Mouse (Mus musculus) intestine, postnatal 0 days (tissue): ENCODE measurements around the gene Ppp1r9b. TPM values are rescaled to one million over a fixed set of nuclear protein-coding genes. Genes with fewer than 3 reads are reported as not detected.

Source experiments
- ATAC-seq: fragments of 200-750 bp; cut with Nextera tagmentation; 2 replicates; pipeline ENCODE4 v1.8.0; 2017; ENCODE audit warnings: mild to moderate bottlenecking, moderate TSS enrichment, moderate library complexity
- H3K27ac ChIP-seq: fragments of 300-500 bp; sonication (generic); 2 replicates; pipeline ENCODE4 v1.5.1; 2014; ENCODE audit warnings: mild to moderate bottlenecking, low read depth, low read length, moderate library complexity
- H3K27me3 ChIP-seq: fragments of 300-500 bp; sonication (generic); replicated peaks from 2 replicates; pipeline ENCODE4 v1.6.1; 2014; ENCODE audit warnings: low read length, mixed read lengths; ENCODE audit not compliant: control insufficient read depth, insufficient read depth
- H3K36me3 ChIP-seq: fragments of 300-500 bp; sonication (generic); 2 replicates; pipeline ENCODE4 v1.6.1; 2014; ENCODE audit warnings: mild to moderate bottlenecking, moderate library complexity; ENCODE audit not compliant: control insufficient read depth, insufficient read depth
- H3K4me1 ChIP-seq: fragments of 300-500 bp; sonication (generic); replicated peaks from 2 replicates; pipeline ENCODE4 v1.6.1; 2014; ENCODE audit warnings: antibody characterized with exemption, low read length, mixed read lengths; ENCODE audit not compliant: control insufficient read depth, insufficient read depth
- H3K4me2 ChIP-seq: fragments of 300-500 bp; sonication (generic); replicated peaks from 2 replicates; pipeline ENCODE4 v1.6.1; 2014; ENCODE audit warnings: low read depth, mild to moderate bottlenecking, moderate library complexity
- H3K4me3 ChIP-seq: fragments of 300-500 bp; sonication (generic); 2 replicates; pipeline ENCODE4 v1.5.1; 2014; ENCODE audit warnings: low read depth, low read length
- H3K9ac ChIP-seq: fragments of 300-500 bp; sonication (generic); 2 replicates; pipeline ENCODE4 v1.6.1; 2014; ENCODE audit warnings: mild to moderate bottlenecking, low read depth, low read length
- H3K9me3 ChIP-seq: fragments of 300-500 bp; sonication (generic); 2 replicates; pipeline ENCODE4 v1.6.1; 2016; ENCODE audit warnings: mixed run types; ENCODE audit not compliant: control insufficient read depth
- CTCF ChIP-seq: sonication (generic); IDR thresholded peaks from 2 replicates; pipeline ENCODE4 v1.5.1; 2016; ENCODE audit warnings: low read depth, mild to moderate bottlenecking, control low read depth, antibody characterized with exemption, moderate library complexity
- WGBS: fragments of 180-500 bp; shearing (Covaris S2); extraction: QIAGEN DNeasy Blood & Tissue Kit; methylation state at CpG from one replicate; pipeline ENCODE4 v1.1.7; 2014; 5-methylcytosine and 5-hydroxymethylcytosine counted together
- polyA plus RNA-seq: library from polyadenylated mRNA; unstranded; fragments of >200 nt; fragmentation: Nextera tagmentation; extraction: Ambion mirVana; gene quantifications from 2 replicates; pipeline ENCODE4 v1.2.1, GENCODE M21; 2015

The Ppp1r9b gene
- polyA plus RNA-seq, 1 experiment from 2014 or later: 6.3 TPM

GRCm38 (mm10) chr11:95043060-95043459 is 52.2 kb downstream of the Ppp1r9b start:
- no peak for TF ChIP-seq CTCF
- no peak for ATAC-seq
- no peak overlapping the region for H3K9ac ChIP-seq
- H3K4me3 ChIP-seq: no peak overlapping the region
- 92% methylated on average over 4 of the region's 4 CpGs for WGBS
- H3K27me3 ChIP-seq: no peaks in the 10 kb centered on the region
- H3K9me3 ChIP-seq: no peaks in the 10 kb centered on the region
- H3K27ac ChIP-seq: no peak overlapping the region
- peaks cover 6% of the 10 kb centered on the region for H3K4me1 ChIP-seq
- no peak overlapping the region for H3K4me2 ChIP-seq
- H3K36me3 ChIP-seq: peaks cover 26% of the 10 kb centered on the region

GRCm38 (mm10) chr11:95043608-95044007 is 52.8 kb downstream of the Ppp1r9b start:
- H3K4me3 ChIP-seq: no peak overlapping the region
- TF ChIP-seq CTCF: no peak
- H3K27me3 ChIP-seq: no peaks in the 10 kb centered on the region
- WGBS: 61% methylated on average over 7 of the region's 7 CpGs
- H3K9ac ChIP-seq: no peak overlapping the region
- H3K9me3 ChIP-seq: no peaks in the 10 kb centered on the region
- H3K27ac ChIP-seq: no peak overlapping the region
- H3K36me3 ChIP-seq: peaks cover 26% of the 10 kb centered on the region
- no peak for ATAC-seq
- H3K4me2 ChIP-seq: no peak overlapping the region
- peaks cover 6% of the 10 kb centered on the region for H3K4me1 ChIP-seq

GRCm38 (mm10) chr11:95044185-95044870 is 53.5 kb downstream of the Ppp1r9b start:
- WGBS: 68% methylated on average over 13 of the region's 13 CpGs
- no peak overlapping the region for H3K4me3 ChIP-seq
- H3K36me3 ChIP-seq: peaks cover 31% of the 10 kb centered on the region
- no peak for TF ChIP-seq CTCF
- no peak overlapping the region for H3K9ac ChIP-seq
- H3K27ac ChIP-seq: no peak overlapping the region
- H3K27me3 ChIP-seq: no peaks in the 10 kb centered on the region
- peaks cover 6% of the 10 kb centered on the region for H3K4me1 ChIP-seq
- H3K9me3 ChIP-seq: no peaks in the 10 kb centered on the region
- H3K4me2 ChIP-seq: no peak overlapping the region
- ATAC-seq: no peak

GRCm38 (mm10) chr11:95046980-95047680 is 56.3 kb downstream of the Ppp1r9b start:
- no peaks in the 10 kb centered on the region for H3K9me3 ChIP-seq
- H3K27ac ChIP-seq: no peak overlapping the region
- H3K4me1 ChIP-seq: no peaks in the 10 kb centered on the region
- H3K4me3 ChIP-seq: no peak overlapping the region
- ATAC-seq: no peak
- no peak overlapping the region for H3K4me2 ChIP-seq
- 59% methylated on average over 9 of the region's 9 CpGs for WGBS
- H3K27me3 ChIP-seq: no peaks in the 10 kb centered on the region
- H3K36me3 ChIP-seq: peaks cover 57% of the 10 kb centered on the region
- peak; percentile 93 for TF ChIP-seq CTCF
- no peak overlapping the region for H3K9ac ChIP-seq

- Histone ChIP-seq H3K4me2 (no peak overlapping the region), H3K9me3 (no peaks in the 10 kb centered on the region), H3K4me1 (no peaks in the 10 kb centered on the region), H3K27ac (no peak overlapping the region), H3K9ac (no peak overlapping the region), H3K27me3 (no peaks in the 10 kb centered on the region), H3K4me3 (no peak overlapping the region), H3K36me3 (peaks cover 88% of the 10 kb centered on the region)
- no peak for TF ChIP-seq CTCF
- WGBS: 80% methylated on average over 9 of the region's 9 CpGs
- ATAC-seq: no peak
These were observed 62.2 kb downstream of the Ppp1r9b start for GRCm38 (mm10) chr11:95053062-95053461.

Other genes with a start within 250 kb of the Ppp1r9b start
- gene Cdc34b, start 249.3 kb upstream of the Ppp1r9b start, polyA plus RNA-seq: 0.13 TPM in 1 of 2 replicates, not detected in the other
- gene Tmem92, start 208.3 kb upstream of the Ppp1r9b start, polyA plus RNA-seq: not detected in 2 replicates
- 338 and 367 TPM in 2 replicates for gene Col1a1, start 54.8 kb upstream of the Ppp1r9b start, polyA plus RNA-seq
- not detected in 2 replicates for gene Hils1, start 23.4 kb upstream of the Ppp1r9b start, polyA plus RNA-seq
- 0.18 and 0.55 TPM in 2 replicates for gene Sgca, start 14.7 kb upstream of the Ppp1r9b start, polyA plus RNA-seq
- gene Samd14, start 18.8 kb downstream of the Ppp1r9b start, polyA plus RNA-seq: 6.5 and 6.9 TPM in 2 replicates
- gene Pdk2, start 50.3 kb downstream of the Ppp1r9b start, polyA plus RNA-seq: 53.2 and 57.4 TPM in 2 replicates
- gene Itga3, start 85.8 kb downstream of the Ppp1r9b start, polyA plus RNA-seq: 51.3 and 57.9 TPM in 2 replicates
- gene Dlx3, start 129.1 kb downstream of the Ppp1r9b start, polyA plus RNA-seq: 0.30 and 0.44 TPM in 2 replicates
- gene Dlx4, start 155.2 kb downstream of the Ppp1r9b start, polyA plus RNA-seq: not detected in 2 replicates